Mouse (Mus musculus) monocyte, adult 2 months (primary cell): ENCODE measurements around the gene Zfp451.
"Not testable (repeated sequence)": the region's sequence is repeated elsewhere in the genome, so short reads cannot be mapped to it uniquely, and the experiment has no call there.

Experiments used
- DNase-seq, 2 experiments: peaks; one replicate each; pipeline ENCODE4 v3.0.0; 2022; ENCODE audit warnings: low spot score in 2 of 2, low read depth in 1 of 2

Gene Zfp451

GRCm38 (mm10) chr1:33757491-33758041, 56.8 kb downstream of the Zfp451 start, which contains the start of gene Bag2:
TSS of gene Bag2 (minus strand) at chr1:33757795.
- DNase-seq, result no peak

- no peak for DNase-seq
Measured at GRCm38 (mm10) chr1:33757033-33757413, 57.4 kb downstream of the Zfp451 start.

- no peak for DNase-seq
Measured at GRCm38 (mm10) chr1:33756258-33757032, 58.0 kb downstream of the Zfp451 start.

GRCm38 (mm10) chr1:33755799-33756198, 58.6 kb downstream of the Zfp451 start:
- no peak for DNase-seq

GRCm38 (mm10) chr1:33754965-33755735, 59.2 kb downstream of the Zfp451 start:
- DNase-seq, result no peak

GRCm38 (mm10) chr1:33754089-33754488, 60.3 kb downstream of the Zfp451 start:
- DNase-seq, result no peak

GRCm38 (mm10) chr1:33751283-33751682, 63.1 kb downstream of the Zfp451 start:
- DNase-seq, result no peak

- DNase-seq, result not testable (repeated sequence)
Measured at GRCm38 (mm10) chr1:33749709-33750108, 64.7 kb downstream of the Zfp451 start.

- no peak for DNase-seq
Measured at GRCm38 (mm10) chr1:33749109-33749508, 65.3 kb downstream of the Zfp451 start.

- DNase-seq, result no peak
Measured at GRCm38 (mm10) chr1:33745901-33746300, 68.5 kb downstream of the Zfp451 start.

- not testable (repeated sequence) for DNase-seq
Measured at GRCm38 (mm10) chr1:33744815-33745214, 69.6 kb downstream of the Zfp451 start.

GRCm38 (mm10) chr1:33742903-33743302, 71.5 kb downstream of the Zfp451 start:
- DNase-seq, result no peak

- peak in 1 of 2 experiments; percentile 31 for DNase-seq
Measured at GRCm38 (mm10) chr1:33739302-33739701, 75.1 kb downstream of the Zfp451 start.

- no peak for DNase-seq
Measured at GRCm38 (mm10) chr1:33738681-33739278, 75.6 kb downstream of the Zfp451 start.

GRCm38 (mm10) chr1:33738281-33738680, 76.1 kb downstream of the Zfp451 start:
- no peak for DNase-seq

GRCm38 (mm10) chr1:33734001-33734685, 80.3 kb downstream of the Zfp451 start:
- no peak for DNase-seq

- DNase-seq, result no peak
Measured at GRCm38 (mm10) chr1:33733044-33733443, 81.4 kb downstream of the Zfp451 start.

GRCm38 (mm10) chr1:33725086-33725485, 89.3 kb downstream of the Zfp451 start:
- no peak for DNase-seq

GRCm38 (mm10) chr1:33724516-33724915, 89.9 kb downstream of the Zfp451 start:
- no peak for DNase-seq

GRCm38 (mm10) chr1:33721020-33721419, 93.4 kb downstream of the Zfp451 start:
- DNase-seq, result no peak

- DNase-seq, result no peak
Measured at GRCm38 (mm10) chr1:33720231-33720630, 94.2 kb downstream of the Zfp451 start.
